Mouse (Mus musculus) gastrocnemius, adult 8-10 months (tissue): Measurements from ENCODE around the gene Ash1l. TPM values are rescaled to one million over a fixed set of nuclear protein-coding genes. Genes with fewer than 3 reads are reported as not detected.
"Not testable (repeated sequence)": the region's sequence is repeated elsewhere in the genome, so short reads cannot be mapped to it uniquely, and the experiment has no call there.

ENCODE experiments used
- DNase-seq, 2 experiments: peaks; one replicate each; pipeline ENCODE4 v3.0.0; 2022; ENCODE audit warnings: low spot score in 2 of 2
- total RNA-seq, 4 experiments: library from RNA; stranded (reverse); gene quantifications; 2 replicates each; pipeline ENCODE4 v1.2.4; 2022

The Ash1l gene
- total RNA-seq, 4 experiments from 2014 or later = 29.8 to 38.9 (median 33.9) TPM

DNA sequence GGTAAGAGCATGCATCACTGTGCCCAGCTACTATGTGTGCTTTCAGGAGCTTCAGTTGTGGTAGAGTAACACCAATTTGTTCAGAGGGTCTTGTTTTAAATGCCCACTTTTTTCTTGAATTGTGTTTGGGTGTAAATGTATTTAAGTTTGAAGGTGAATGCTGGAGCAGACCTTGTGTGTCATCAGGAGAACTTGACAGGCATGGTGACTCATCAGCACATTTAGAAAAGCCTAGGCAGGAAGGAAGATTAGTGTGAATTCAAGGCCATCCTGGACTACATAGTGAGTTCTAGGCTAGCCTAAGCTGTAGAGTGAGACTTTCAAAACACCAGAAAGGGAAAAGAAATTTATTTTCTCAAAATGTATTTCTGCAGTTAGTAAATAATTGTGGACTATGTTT, 3.3 kb downstream of the Ash1l start:
- no peak for DNase-seq

DNA sequence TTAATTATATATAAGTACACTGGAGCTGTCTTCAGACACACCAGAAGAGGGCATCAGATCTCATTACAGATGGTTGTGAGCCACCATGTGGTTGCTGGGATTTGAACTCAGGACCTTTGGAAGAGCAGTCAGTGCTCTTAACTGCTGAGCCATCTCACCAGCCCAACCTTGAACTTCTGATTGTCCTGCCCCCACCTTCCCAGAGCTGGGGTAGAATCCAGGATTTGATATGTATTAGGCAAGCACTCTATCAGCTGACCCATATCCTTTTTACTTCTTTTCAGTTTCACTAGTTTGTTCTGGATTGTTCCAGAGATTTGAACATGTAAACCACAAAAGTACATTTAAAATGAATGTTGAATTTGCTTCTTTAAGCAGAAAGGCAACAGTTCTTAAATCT, 12.8 kb downstream of the Ash1l start:
- DNase-seq = not testable (repeated sequence)

DNA sequence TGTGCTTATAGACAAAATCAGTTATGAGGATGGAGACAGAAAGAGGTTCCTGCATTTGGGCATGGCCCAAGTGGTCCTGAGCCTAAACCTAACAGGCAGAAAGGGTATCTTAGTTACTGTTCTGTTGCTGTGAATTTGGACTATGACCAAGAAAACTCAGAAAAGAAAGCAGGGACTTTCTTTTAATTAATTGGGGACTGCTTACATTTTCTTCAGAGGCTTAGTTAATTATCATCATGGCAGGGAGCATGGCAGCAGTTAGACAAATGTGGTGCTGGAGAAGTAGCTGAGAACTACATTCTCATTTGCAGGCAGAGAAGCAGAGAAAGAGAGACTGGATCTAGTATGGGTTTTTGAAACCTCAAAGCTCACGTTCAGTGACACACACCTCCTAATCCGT, 24.6 kb downstream of the Ash1l start:
- DNase-seq = no peak

DNA sequence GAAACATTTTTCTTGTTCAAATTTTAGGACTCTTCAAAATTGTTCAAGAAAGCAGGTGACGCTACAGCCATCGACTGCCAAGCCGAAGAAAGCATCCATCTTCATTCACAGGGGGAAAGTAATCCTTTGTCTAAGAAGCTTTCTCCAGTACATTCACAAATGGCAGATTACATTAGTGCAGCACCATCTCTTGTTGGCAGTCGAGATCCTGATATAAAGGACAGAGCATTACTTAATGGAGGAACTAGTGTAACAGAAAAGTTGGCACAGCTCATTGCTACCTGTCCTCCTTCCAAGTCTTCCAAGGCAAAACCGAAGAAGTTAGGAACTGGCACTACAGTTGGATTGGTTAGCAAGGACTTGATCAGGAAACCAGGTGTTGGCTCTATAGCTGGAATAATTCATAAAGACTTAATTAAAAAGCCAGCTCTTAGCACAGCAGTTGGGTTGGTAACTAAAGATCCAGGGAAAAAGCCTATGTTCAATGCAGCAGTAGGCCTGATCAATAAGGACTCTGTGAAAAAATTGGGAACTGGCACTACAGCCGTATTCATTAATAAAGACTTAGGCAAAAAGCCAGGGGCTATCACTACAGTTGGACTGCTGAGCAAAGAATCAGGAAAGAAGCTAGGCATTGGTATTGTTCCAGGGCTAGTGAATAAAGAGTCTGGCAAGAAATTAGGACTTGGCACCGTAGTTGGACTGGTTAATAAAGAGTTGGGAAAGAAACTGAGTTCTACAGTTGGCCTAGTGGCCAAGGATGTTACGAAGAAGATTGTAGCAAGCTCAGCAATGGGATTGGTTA, 31.0 kb downstream of the Ash1l start:
- DNase-seq = no peak

DNA sequence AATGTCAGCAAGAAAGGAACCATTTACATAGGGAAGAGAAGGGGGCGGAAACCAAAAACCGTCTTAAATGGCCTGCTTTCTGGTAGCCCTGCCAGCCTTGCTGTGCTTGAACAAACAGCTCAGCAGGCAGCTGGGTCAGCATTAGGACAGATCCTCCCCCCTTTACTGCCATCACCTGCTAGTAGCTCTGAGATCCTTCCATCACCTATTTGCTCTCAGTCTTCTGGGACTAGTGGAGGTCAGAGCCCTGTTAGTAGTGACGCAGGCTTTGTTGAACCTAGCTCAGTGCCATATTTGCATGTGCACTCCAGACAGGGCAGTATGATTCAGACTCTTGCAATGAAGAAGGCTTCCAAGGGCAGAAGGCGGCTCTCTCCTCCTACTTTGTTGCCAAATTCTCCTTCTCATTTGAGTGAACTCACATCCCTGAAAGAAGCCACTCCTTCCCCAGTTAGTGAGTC, 33.5 kb downstream of the Ash1l start:
- DNase-seq = no peak

DNA sequence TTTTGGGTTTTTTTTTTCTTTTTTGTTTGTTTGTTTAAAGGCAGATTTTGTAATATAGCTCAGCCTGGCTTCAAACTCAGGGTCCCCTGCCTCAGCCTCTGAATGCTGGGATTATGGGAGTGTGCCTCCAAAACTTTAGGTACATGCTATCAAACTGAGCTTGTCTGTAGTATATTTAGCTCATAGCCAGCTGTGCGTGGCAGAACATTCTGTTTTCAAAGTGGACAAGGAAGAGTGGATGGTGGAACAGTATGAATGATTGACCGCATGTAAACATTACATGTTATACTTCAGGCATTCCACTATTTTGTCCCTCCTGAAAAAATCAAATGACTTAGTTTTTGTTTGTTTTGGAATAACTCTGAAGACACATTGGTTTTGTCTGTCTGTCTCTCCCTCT, 42.4 kb downstream of the Ash1l start:
- DNase-seq = no peak

DNA sequence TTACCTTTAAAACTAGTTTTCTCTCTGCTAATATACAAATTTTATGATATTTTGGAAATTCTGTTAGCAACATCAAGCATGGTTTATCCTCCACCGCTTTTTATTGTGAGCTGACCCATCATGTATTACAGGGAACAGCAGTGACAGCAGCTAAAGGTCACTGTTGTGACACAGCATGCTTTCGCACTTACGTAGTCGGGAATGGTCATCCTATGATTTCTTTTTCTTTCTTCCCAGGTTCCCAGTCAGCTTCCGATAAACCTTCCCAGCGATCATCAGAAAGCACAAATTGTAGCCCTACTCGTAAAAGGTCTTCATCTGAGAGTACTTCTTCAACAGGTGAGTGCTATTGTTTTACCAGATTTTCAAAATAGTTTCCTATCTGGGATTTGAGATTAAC, 51.1 kb downstream of the Ash1l start:
- no peak for DNase-seq

DNA sequence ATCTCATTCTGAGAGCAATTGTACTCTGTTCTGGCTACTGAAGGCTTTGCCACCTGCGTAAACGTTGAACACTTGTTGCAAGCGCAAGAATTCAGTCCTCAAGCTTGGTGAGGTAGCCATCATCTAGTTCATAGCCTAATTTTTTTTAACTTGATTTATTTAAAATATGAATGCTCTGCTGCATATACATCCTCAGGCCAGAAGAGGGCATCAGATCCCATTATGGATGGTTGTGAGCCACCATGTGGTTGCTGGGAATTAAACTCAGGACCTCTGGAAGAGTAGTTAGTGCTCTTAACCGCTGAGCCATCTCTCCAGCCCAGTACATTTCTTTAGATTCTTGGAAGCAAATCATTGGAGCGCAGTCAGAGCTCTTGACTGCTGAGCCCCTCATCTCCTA, 80.5 kb downstream of the Ash1l start:
- not testable (repeated sequence) for DNase-seq

DNA sequence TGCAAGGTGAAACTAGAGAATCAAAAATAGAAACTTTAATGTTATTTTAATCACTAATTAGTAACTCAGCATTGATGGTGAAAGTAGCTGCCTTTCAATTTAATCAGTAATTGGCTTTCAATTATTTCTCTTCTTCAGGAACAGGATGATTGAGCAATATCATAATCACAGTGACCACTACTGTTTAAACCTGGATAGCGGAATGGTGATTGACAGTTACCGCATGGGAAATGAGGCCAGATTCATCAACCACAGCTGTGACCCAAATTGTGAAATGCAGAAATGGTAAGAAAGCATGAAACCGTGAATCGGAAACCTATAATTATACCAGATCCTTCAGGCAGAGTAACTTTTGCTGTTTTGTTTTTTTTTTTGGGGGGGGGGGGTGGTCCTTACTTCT, 92.9 kb downstream of the Ash1l start:
- DNase-seq = no peak

DNA sequence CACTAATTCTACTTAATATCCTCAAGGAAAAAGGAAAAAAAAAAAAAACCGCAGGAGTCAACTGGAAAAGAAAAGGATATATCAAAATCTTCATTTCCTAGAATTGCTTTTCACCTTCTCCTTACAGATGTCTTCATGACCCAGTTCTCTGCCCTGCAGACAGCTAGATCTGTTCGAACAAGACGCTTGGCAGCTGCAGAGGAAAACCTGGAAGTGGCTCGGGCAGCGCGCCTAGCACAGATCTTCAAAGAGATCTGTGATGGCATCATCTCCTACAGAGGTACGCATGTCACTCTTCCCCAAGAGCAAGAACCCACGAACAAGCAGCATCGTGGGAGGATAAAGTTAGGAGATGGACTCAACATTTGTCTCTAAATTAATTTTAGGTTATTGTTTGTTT, 107.9 kb downstream of the Ash1l start:
- no peak for DNase-seq

DNA sequence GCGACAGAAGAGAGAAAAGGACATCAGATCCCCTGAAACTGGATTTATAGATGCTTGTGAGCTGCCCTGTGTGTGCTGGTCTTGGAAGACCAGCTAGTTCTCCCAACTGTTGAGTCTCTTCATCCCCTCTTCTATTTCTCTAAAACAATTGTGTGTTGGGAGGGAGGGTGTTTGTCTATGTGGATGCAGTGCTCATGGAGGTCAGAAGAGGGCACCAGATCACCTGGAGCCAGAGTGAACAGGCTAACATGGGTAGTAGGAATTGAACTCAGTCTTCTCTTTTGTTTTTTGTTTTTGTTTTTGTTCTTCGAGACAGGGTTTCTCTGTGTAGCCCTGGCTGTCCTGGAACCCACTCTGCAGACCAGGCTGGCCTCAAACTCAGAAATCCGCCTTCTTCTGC, 108.4 kb downstream of the Ash1l start:
- no peak for DNase-seq

DNA sequence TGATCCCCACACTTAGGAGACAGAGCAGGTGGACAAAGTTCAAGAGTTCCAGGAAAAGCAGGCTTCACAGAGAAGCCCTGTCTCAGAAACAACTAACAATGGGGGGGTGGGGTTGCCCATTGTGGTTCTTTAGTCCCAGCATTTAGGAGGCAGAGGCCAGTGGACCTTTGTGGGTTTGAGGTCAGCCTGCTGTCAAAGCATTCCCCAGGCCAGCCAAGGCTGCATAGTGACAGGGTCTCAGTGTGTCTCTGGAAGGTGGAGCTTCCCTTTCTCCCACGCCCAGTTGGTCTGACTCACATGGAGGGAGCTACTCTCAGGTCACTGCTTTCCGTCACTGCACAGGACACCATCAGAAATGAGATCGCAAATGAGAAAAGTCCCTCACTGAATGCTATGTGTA, 111.3 kb downstream of the Ash1l start:
- DNase-seq = no peak

DNA sequence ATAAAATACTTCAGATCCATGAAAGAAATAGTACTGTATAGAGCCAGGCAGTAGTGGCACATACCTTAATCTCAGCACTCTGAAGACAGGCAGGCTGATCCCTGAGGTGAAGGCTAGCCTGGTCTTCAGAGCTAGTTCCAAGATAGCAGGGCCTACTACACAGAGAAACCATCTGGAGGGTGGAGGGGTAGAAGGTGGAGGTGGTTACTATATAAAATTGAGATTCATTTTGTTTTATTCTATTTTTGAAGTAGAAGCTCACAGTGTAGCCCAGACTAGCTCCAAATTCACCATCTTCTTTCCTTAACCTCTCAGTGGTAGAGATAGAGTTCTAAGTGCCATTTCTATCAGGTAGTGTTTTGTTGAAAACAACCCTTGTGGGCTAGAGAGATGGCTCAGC, 116.8 kb downstream of the Ash1l start:
- no peak for DNase-seq

DNA sequence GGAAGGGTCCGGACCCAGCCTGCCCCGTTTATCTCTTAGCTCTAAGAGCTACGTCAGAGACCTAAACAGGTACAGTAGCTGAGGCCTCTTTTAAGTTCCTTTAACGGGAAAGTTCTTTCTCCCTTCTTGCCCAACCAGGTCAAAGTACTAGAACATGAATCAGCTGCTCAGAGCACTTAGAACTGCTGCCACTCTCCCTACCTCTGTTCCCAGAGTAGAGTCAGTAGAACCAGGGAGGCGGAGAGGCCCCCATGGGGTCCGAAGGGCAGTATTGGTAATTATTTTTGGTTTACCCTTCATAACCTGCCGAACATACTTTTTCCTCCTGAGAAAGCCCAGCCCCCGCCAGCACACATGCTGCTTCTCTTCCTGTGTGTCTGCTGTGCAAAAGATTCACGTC, 127.0 kb downstream of the Ash1l start:
- no peak for DNase-seq

DNA sequence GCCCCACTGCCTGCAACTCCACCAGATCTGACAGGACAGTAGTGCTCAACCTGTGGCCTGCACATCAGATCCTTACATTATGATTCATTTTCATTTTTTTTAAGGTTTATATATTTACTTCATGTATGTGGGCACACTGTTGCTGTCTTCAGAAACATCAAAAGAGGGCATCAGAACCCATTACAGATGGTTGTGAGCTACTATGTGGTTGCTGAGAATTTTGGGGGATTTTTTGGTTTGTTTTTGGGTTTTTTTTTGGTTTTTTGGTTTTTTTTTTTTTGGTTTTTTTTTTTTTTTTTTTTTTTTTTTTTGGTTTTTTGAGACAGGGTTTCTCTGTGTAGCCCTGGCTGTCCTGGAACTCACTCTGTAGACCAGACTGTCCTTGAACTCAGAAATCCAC, 131.9 kb downstream of the Ash1l start:
- not testable (repeated sequence) for DNase-seq

DNA sequence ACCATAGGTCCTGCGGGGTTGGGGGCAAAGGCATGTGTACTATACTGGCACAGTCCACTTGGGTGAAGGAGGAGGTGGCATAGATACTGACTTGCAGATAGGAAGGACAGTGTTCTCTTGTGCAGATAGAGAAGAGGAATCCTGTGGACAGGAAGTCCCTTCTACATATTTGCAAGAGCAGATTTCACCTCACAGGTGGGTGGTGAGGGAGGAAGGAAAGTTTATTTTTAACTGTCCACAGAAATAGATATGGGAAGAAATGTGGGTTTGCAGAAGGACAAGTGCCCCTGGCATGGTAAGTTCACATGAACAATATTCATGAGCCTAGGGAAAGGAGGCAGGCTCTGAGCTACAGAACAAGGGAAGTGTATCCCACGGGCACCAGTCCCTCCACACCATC, 133.7 kb downstream of the Ash1l start:
- no peak for DNase-seq

DNA sequence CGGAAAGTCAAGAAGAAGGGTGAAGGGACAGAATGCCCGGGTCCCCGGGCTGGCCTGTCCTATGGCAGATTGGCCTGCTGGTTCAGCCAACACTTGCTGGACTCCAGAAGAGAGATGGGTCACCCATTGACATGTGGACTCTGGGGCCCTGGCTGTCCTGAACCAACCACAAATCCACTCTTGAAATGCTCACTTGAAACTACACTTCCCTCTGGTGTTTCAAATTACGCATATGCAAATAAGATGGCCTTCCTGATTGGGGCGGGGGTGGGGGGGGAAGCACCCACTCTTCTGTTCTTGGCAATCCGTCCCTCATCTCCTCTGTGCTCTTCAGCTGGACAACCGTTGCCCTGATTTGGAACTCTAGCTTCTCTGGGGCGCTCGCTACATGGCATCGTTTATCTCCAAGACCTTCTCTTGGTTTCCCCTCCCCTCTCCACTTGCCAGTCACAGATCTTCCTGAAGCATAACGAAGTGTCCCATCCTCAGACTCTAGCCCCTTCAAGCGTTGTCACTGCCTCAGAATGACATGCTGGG, 134.3 kb downstream of the Ash1l start:
- DNase-seq = no peak

DNA sequence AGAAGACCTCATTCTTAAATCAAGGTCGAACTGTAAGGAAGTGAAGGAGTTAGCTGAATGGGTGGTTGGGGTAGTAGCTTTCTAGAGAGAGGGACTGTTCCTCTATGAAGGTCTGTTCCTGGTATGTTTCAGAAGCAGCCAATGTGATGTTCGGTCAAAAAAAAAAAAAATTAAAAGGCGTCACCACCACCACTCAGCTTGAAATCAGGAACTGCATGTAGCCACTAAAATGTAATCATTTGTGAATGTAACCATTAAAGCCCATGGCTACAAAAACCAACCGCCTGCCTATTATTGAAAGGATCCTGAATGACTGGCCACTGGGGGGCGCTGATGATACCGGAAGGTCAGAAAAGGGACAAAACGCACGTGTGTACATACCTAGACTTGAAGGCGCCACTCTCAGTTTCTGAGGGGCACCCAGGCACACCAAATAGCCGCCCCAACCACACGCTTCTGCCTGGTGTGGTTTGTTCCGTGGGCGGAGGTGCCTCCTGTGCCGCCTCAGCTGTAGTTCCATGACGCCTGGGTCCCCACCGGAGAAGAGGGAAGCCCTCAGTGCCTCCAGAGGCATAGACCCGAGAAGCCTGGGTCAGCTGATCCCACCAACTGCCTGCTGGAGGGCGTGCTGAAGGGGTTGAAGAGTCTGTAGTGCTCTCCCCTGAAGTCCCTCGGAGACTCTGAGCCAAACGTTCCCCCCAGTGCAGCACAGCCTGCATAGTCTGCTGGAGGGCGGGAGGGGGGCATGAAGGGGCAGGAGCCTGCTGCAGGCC, 137.1 kb downstream of the Ash1l start:
- peak; percentile 64 to 67 for DNase-seq

DNA sequence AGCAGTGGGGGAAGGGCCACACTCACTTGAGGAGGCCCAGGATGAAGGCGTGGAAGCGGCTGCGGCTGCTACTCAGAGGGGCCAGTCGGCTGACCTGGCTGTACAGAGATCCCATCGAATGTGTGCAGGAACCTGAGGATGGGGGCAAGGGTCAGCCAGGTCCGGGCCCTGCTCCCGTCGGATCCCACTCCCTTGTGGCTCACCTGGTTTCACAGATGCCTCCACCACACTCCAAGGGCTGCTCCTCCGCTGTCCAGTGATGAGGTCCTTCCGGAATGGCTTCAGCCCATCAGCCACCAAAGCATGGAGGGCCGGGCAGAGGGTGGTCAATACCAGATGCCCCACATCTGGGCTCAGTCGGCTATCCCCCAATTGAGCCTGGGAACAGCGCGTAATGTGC, 138.6 kb downstream of the Ash1l start:
- DNase-seq = no peak

DNA sequence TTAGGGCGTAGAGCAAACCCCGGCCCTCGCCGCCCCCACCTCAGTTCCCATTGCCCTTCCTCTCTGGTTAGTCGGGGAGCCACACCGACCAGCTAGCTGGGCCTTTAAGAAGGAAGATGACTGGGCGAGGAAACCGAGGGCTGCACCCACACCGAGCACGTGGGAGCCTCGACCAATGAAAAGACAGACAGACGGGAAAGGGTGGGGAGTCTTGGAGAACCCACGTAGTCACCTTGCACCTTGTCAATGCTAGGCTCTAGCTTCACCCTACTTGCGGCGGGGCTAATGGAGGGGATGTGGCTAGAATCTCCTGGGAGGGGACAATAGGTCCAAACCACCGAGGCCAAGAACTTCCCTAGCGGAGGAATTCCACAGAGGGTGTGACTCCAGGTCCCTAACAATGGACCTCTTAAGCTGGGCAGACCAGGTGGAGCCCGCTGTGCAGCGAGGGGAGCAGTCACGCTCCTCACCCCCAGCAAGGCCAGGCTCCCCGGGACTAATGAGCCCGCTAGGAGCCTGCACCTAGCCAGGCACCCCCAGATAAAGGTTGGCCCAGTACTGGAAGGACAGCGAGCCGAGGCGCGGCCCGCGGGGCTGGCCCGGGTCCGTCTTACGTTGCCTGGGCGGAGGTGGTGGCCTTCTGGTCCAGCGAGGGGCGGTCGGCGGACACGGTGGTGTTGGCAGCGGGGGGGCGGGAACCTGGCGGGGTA, 139.6 kb downstream of the Ash1l start:
- peak; percentile 79 to 81 for DNase-seq

DNA sequence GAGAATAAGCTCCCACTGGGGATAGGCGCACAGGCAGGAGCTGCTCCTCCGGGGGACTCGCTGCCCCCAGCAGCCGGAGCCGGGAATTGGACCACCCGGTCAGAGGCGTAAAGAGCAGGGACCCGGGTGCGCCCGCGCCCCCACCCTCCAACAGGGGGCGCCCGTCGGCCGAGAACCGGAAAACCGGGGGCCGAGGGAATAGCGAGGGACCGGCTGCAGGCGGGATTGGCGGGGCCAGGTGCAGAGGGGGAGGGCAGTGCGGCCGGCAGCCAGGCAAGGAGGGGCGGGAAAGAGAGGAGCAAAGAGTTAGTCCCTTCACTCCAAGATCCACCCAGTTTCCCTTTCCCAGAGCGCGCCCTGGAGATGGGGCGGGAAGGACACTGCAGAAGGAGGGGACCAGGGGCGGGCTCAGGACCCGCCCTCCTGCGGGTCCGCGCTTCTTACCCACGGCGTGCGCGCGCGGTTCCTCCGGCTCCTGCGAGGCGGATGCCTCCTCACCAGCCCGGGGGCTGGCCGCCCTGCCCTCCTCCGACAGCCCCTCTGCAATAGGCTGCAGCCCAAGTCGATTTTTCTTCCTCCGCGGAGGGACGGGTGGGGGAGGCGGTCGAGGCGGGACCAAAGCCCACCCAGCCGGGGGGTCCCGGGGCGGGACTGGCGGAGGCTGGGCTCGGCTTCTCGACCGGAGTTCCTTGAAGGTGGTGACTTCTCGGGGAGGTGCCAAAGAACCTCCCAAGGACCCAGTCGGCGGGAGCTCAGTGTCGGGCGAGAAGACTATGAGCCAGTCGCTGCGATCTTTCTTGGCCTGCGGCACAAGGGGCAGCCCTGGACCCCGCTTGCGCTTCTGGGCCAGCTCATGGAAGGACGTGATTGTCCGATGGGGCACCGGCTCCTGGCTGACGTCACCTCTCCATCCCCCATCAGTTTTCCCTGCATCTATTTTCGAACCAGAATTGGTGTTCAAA, 140.6 kb downstream of the Ash1l start:
- peak; percentile 86 to 88 for DNase-seq
